Mouse (Mus musculus) liver, embryonic 12.5 days (tissue): ENCODE data around the gene Zfp184. TPM values are rescaled to one million over a fixed set of nuclear protein-coding genes. Genes with fewer than 3 reads are reported as not detected.
"Not testable (repeated sequence)": the region's sequence is repeated elsewhere in the genome, so short reads cannot be mapped to it uniquely, and the experiment has no call there.

Source experiments
- ATAC-seq: fragments of 200-750 bp; cut with Nextera tagmentation; 2 replicates; pipeline ENCODE4 v1.8.0; 2017; ENCODE audit warnings: moderate number of reproducible peaks, mild to moderate bottlenecking, moderate library complexity
- H3K27ac ChIP-seq: fragments of 300-500 bp; sonication (generic); 2 replicates; pipeline ENCODE4 v1.5.1; 2016; ENCODE audit warnings: mild to moderate bottlenecking
- H3K27me3 ChIP-seq: fragments of 300-500 bp; sonication (generic); replicated peaks from 2 replicates; pipeline ENCODE4 v1.6.1; 2016; ENCODE audit warnings: mild to moderate bottlenecking, moderate library complexity
- H3K36me3 ChIP-seq: fragments of 300-500 bp; sonication (generic); 2 replicates; pipeline ENCODE4 v1.6.1; 2016; ENCODE audit warnings: mild to moderate bottlenecking, moderate library complexity
- H3K4me1 ChIP-seq: fragments of 300-500 bp; sonication (generic); 2 replicates; pipeline ENCODE4 v1.6.1; 2016
- H3K4me2 ChIP-seq: fragments of 300-500 bp; sonication (generic); 2 replicates; pipeline ENCODE4 v1.6.1; 2016; ENCODE audit warnings: mild to moderate bottlenecking, moderate library complexity
- H3K4me3 ChIP-seq: fragments of 300-500 bp; sonication (generic); 2 replicates; pipeline ENCODE4 v1.5.1; 2016; ENCODE audit warnings: mild to moderate bottlenecking, moderate library complexity
- H3K9ac ChIP-seq: fragments of 300-500 bp; sonication (generic); 2 replicates; pipeline ENCODE4 v1.6.1; 2016; ENCODE audit warnings: mild to moderate bottlenecking, moderate library complexity
- H3K9me3 ChIP-seq: fragments of 300-500 bp; sonication (generic); replicated peaks from 2 replicates; pipeline ENCODE4 v1.6.1; 2016; ENCODE audit warnings: mild to moderate bottlenecking, moderate library complexity
- WGBS: fragments of 180-500 bp; shearing (Covaris S2); methylation state at CpG from one replicate; pipeline ENCODE4 v1.1.7; 2016; ENCODE audit not compliant: insufficient replicate concordance; 5-methylcytosine and 5-hydroxymethylcytosine counted together
- polyA plus RNA-seq: library from polyadenylated mRNA; unstranded; fragments of >200 nt; fragmentation: Nextera tagmentation; extraction: Ambion mirVana; gene quantifications from 2 replicates; pipeline ENCODE4 v1.2.1, GENCODE M21; 2016

Gene Zfp184
- 1.9 and 2.5 TPM in 2 replicates for polyA plus RNA-seq

- under 1% methylated on average over 50 of the region's 50 CpGs for WGBS
Observed at GRCm38 (mm10) chr13:21944926-21945740, at the start of gene Zfp184. Zfp184 (plus strand) TSS chr13:21945094.

GRCm38 (mm10) chr13:21896549-21897244 is 48.2 kb upstream of the Zfp184 start:
- ATAC-seq, result peak; percentile 70
- no peak overlapping the region for H3K27ac ChIP-seq
- H3K9me3 ChIP-seq, result no peaks in the 10 kb centered on the region
- no peaks in the 10 kb centered on the region for H3K36me3 ChIP-seq
- 6% methylated on average over 24 of the region's 24 CpGs for WGBS
- peak overlapping the region; percentile 54 for H3K4me3 ChIP-seq
- H3K27me3 ChIP-seq, result peaks cover 27% of the 10 kb centered on the region
- no peak overlapping the region for H3K9ac ChIP-seq
- 0 out of 2 replicates have a peak, but pooled peaks cover 3% of the 10 kb centered on the region for H3K4me1 ChIP-seq
- peak overlapping the region; percentile 72 for H3K4me2 ChIP-seq

More at GRCm38 (mm10) chr13:21944926-21945740, at the start of gene Zfp184:
- H3K9me3 ChIP-seq, result no peaks in the 10 kb centered on the region
- peak; percentile 65 for ATAC-seq
- H3K4me1 ChIP-seq, result peaks cover 23% of the 10 kb centered on the region
- H3K9ac ChIP-seq, result peak within 1 kb of the TSS; percentile 73
- peak within 1 kb of the TSS; percentile 78 for H3K4me3 ChIP-seq
- H3K27me3 ChIP-seq, result no peaks in the 10 kb centered on the region
- peak within 1 kb of the TSS; percentile 30; the same call in 1 of the 2 replicates for H3K27ac ChIP-seq
- peak within 1 kb of the TSS; percentile 92 for H3K4me2 ChIP-seq
- 0 out of 2 replicates have a peak, but pooled peaks cover 6% of the 10 kb centered on the region for H3K36me3 ChIP-seq

- no peaks in the 10 kb centered on the region for H3K36me3 ChIP-seq
- 0 out of 2 replicates have a peak, but pooled peaks cover 3% of the 10 kb centered on the region for H3K4me1 ChIP-seq
- no peak overlapping the region for H3K27ac ChIP-seq
- H3K4me3 ChIP-seq, result peak overlapping the region; percentile 54
- H3K4me2 ChIP-seq, result peak overlapping the region; percentile 72
- H3K27me3 ChIP-seq, result peaks cover 27% of the 10 kb centered on the region
- no peaks in the 10 kb centered on the region for H3K9me3 ChIP-seq
- no peak overlapping the region for H3K9ac ChIP-seq
- no peak for ATAC-seq
- 3% methylated on average over 11 of the region's 11 CpGs for WGBS
Observed at GRCm38 (mm10) chr13:21897245-21897634, 47.7 kb upstream of the Zfp184 start.

GRCm38 (mm10) chr13:21900870-21901565 is 43.9 kb upstream of the Zfp184 start:
- H3K9ac ChIP-seq, H3K9me3 ChIP-seq, H3K4me2 ChIP-seq, H3K4me3 ChIP-seq, H3K36me3 ChIP-seq, H3K27ac ChIP-seq, ATAC-seq: not testable (repeated sequence)
- WGBS, result 77% methylated on average over 9 of the region's 9 CpGs
- Histone ChIP-seq H3K4me1 (peaks cover 21% of the 10 kb centered on the region; the same call in 1 of the 2 replicates), H3K27me3 (peaks cover 14% of the 10 kb centered on the region)

- Histone ChIP-seq H3K4me3 (no peak overlapping the region), H3K9ac (no peak overlapping the region), H3K36me3 (no peaks in the 10 kb centered on the region), H3K4me2 (no peak overlapping the region), H3K27me3 (no peaks in the 10 kb centered on the region; the same call in 1 of the 2 replicates), H3K4me1 (peaks cover 37% of the 10 kb centered on the region), H3K27ac (no peak overlapping the region), H3K9me3 (no peaks in the 10 kb centered on the region)
- no peak for ATAC-seq
- WGBS, result 46% methylated on average over 3 of the region's 3 CpGs
Observed at GRCm38 (mm10) chr13:21903500-21903899, 41.4 kb upstream of the Zfp184 start.

- H3K4me3 ChIP-seq, H3K9ac ChIP-seq, H3K27me3 ChIP-seq, H3K27ac ChIP-seq, H3K36me3 ChIP-seq, H3K4me2 ChIP-seq, H3K9me3 ChIP-seq, ATAC-seq: not testable (repeated sequence)
- 52% methylated on average over 4 of the region's 4 CpGs for WGBS
- H3K4me1 ChIP-seq, result peaks cover 38% of the 10 kb centered on the region
Observed at GRCm38 (mm10) chr13:21904090-21904489, 40.8 kb upstream of the Zfp184 start.

- H3K4me1 ChIP-seq, result peaks cover 52% of the 10 kb centered on the region
- H3K9ac ChIP-seq, result peak overlapping the region; percentile 29; the same call in 1 of the 2 replicates
- ATAC-seq, result no peak
- H3K4me3 ChIP-seq, result peak overlapping the region; percentile 61
- WGBS, result 20% methylated on average over 7 of the region's 7 CpGs
- no peaks in the 10 kb centered on the region for H3K36me3 ChIP-seq
- H3K27ac ChIP-seq, result no peak overlapping the region
- no peaks in the 10 kb centered on the region for H3K9me3 ChIP-seq
- H3K4me2 ChIP-seq, result peak overlapping the region; percentile 79
- no peaks in the 10 kb centered on the region; the same call in 1 of the 2 replicates for H3K27me3 ChIP-seq
Observed at GRCm38 (mm10) chr13:21906301-21906700, 38.6 kb upstream of the Zfp184 start.

GRCm38 (mm10) chr13:21906946-21907806 is 37.7 kb upstream of the Zfp184 start:
- peak; percentile 83 for ATAC-seq
- peak overlapping the region; percentile 37; the same call in 1 of the 2 replicates for H3K27ac ChIP-seq
- H3K4me1 ChIP-seq, result peaks cover 56% of the 10 kb centered on the region
- H3K9me3 ChIP-seq, result no peaks in the 10 kb centered on the region
- H3K9ac ChIP-seq, result peak overlapping the region; percentile 63
- WGBS, result 2% methylated on average over 22 of the region's 22 CpGs
- no peaks in the 10 kb centered on the region; the same call in 1 of the 2 replicates for H3K27me3 ChIP-seq
- H3K36me3 ChIP-seq, result no peaks in the 10 kb centered on the region
- H3K4me3 ChIP-seq, result peak overlapping the region; percentile 61
- H3K4me2 ChIP-seq, result peak overlapping the region; percentile 79

- H3K4me1 ChIP-seq, result peaks cover 53% of the 10 kb centered on the region
- 0 out of 2 replicates have a peak overlapping the region, but pooled peaks have one; percentile 37 for H3K27ac ChIP-seq
- ATAC-seq, result peak; percentile 54; the same call in 1 of the 2 replicates
- peak overlapping the region; percentile 61 for H3K4me3 ChIP-seq
- WGBS, result 3% methylated on average over 6 of the region's 6 CpGs
- H3K9me3 ChIP-seq, H3K27me3 ChIP-seq, H3K36me3 ChIP-seq: not testable (repeated sequence)
- H3K4me2 ChIP-seq, result peak overlapping the region; percentile 79
- peak overlapping the region; percentile 63 for H3K9ac ChIP-seq
Observed at GRCm38 (mm10) chr13:21907807-21908155, 37.1 kb upstream of the Zfp184 start.

GRCm38 (mm10) chr13:21910735-21911134 is 34.2 kb upstream of the Zfp184 start:
- Histone ChIP-seq H3K4me1 (peaks cover 68% of the 10 kb centered on the region), H3K27ac (no peak overlapping the region), H3K4me3 (peak overlapping the region; percentile 62), H3K9ac (peak overlapping the region; percentile 66), H3K4me2 (peak overlapping the region; percentile 73), H3K36me3 (no peaks in the 10 kb centered on the region), H3K9me3 (no peaks in the 10 kb centered on the region), H3K27me3 (peaks cover 5% of the 10 kb centered on the region; the same call in 1 of the 2 replicates)
- ATAC-seq, result no peak
- WGBS, result under 1% methylated on average over 7 of the region's 7 CpGs

GRCm38 (mm10) chr13:21911147-21911546 is 33.7 kb upstream of the Zfp184 start:
- 0 out of 2 replicates have a peak, but pooled peaks have one; percentile 44 for ATAC-seq

More at GRCm38 (mm10) chr13:21911147-21911546, 33.7 kb upstream of the Zfp184 start:
- Histone ChIP-seq H3K9ac (peak overlapping the region; percentile 66), H3K4me1 (peaks cover 68% of the 10 kb centered on the region), H3K27me3 (peaks cover 9% of the 10 kb centered on the region; the same call in 1 of the 2 replicates), H3K36me3 (no peaks in the 10 kb centered on the region), H3K9me3 (no peaks in the 10 kb centered on the region), H3K4me3 (peak overlapping the region; percentile 62), H3K4me2 (peak overlapping the region; percentile 73), H3K27ac (no peak overlapping the region)
- WGBS, result 1% methylated on average over 17 of the region's 17 CpGs
